8 mouse cellular contexts compared by ENCODE assay signal in genomic region chr6:67300710-67301163, GRCm38 (mm10).
DNase-seq lines count a peak whose midpoint lies in the region; ATAC-seq and TF ChIP-seq lines count a peak whose summit lies in the region.

No protein-coding gene starts in this region.

- H3K9ac ChIP-seq in ES-E14 (ENCODE audit: insufficient read depth, low read depth, low read length, poor library complexity, severe bottlenecking): no peak overlapping the region
- no peak overlapping the region for H3K9ac ChIP-seq in embryonic facial prominence, embryonic 14.5 days (ENCODE audit: low read depth, low read length)
- H3K9ac ChIP-seq in liver, embryonic 15.5 days: no peak overlapping the region
- no peak overlapping the region for H3K9ac ChIP-seq in hindbrain, embryonic 12.5 days

- ATAC-seq in embryonic facial prominence, embryonic 14.5 days (ENCODE audit: low read depth): peak; percentile 69; the same call in 1 of the 2 replicates
- peak; percentile 61 for ATAC-seq in liver, embryonic 15.5 days (ENCODE audit: insufficient read depth)
- ATAC-seq in hindbrain, embryonic 12.5 days (ENCODE audit: low FRiP score): no peak

- H3K4me1 ChIP-seq in ES-E14 (ENCODE audit: control insufficient read depth in 2 of 2, insufficient read depth in 2 of 2, low read length in 2 of 2, poor library complexity in 1 of 2): peaks cover 0 to 11% of the 10 kb centered on the region in 2 experiments; a peak in 1 of 4 replicates
- H3K4me1 ChIP-seq in embryonic facial prominence, embryonic 14.5 days (ENCODE audit: control insufficient read depth, insufficient read depth, low read length): peaks cover 10% of the 10 kb centered on the region; the same call in 1 of the 2 replicates
- H3K4me1 ChIP-seq in liver, embryonic 15.5 days (replicated peaks): peaks cover 6% of the 10 kb centered on the region; the same call in 1 of the 2 replicates
- peaks cover 4% of the 10 kb centered on the region; the same call in 1 of the 2 replicates for H3K4me1 ChIP-seq in hindbrain, embryonic 12.5 days

- no peak overlapping the region for H3K4me2 ChIP-seq in embryonic facial prominence, embryonic 14.5 days (ENCODE audit: low read depth, low read length)
- no peak overlapping the region for H3K4me2 ChIP-seq in liver, embryonic 15.5 days
- H3K4me2 ChIP-seq in hindbrain, embryonic 12.5 days (replicated peaks): no peak overlapping the region

- no peaks in the 10 kb centered on the region for H3K27me3 ChIP-seq in embryonic facial prominence, embryonic 14.5 days (replicated peaks; ENCODE audit: control insufficient read depth, insufficient read depth, low read length)
- no peaks in the 10 kb centered on the region for H3K27me3 ChIP-seq in liver, embryonic 15.5 days
- H3K27me3 ChIP-seq in hindbrain, embryonic 12.5 days: no peaks in the 10 kb centered on the region

- H3K4me3 ChIP-seq in ES-E14 (ENCODE audit: insufficient read depth in 1 of 2, low read depth in 1 of 2, low read length in 2 of 2, poor library complexity in 1 of 2, severe bottlenecking in 1 of 2): no peak overlapping the region
- no peak overlapping the region for H3K4me3 ChIP-seq in embryonic facial prominence, embryonic 14.5 days (ENCODE audit: low read depth, low read length)
- H3K4me3 ChIP-seq in liver, embryonic 15.5 days (replicated peaks): no peak overlapping the region
- H3K4me3 ChIP-seq in hindbrain, embryonic 12.5 days: no peak overlapping the region

- no peaks in the 10 kb centered on the region for H3K36me3 ChIP-seq in ES-E14 (ENCODE audit: control insufficient read depth, insufficient read depth, low read length, poor library complexity, severe bottlenecking)
- H3K36me3 ChIP-seq in embryonic facial prominence, embryonic 14.5 days (ENCODE audit: control insufficient read depth, insufficient read depth, low read length): no peaks in the 10 kb centered on the region
- no peaks in the 10 kb centered on the region for H3K36me3 ChIP-seq in liver, embryonic 15.5 days (replicated peaks)
- no peaks in the 10 kb centered on the region for H3K36me3 ChIP-seq in hindbrain, embryonic 12.5 days

- no peaks in the 10 kb centered on the region for H3K9me3 ChIP-seq in ES-E14 (ENCODE audit: control insufficient read depth, insufficient read depth, low read depth, low read length)
- H3K9me3 ChIP-seq in embryonic facial prominence, embryonic 14.5 days (ENCODE audit: control insufficient read depth, low read length): no peaks in the 10 kb centered on the region
- no peaks in the 10 kb centered on the region for H3K9me3 ChIP-seq in liver, embryonic 15.5 days (replicated peaks)
- H3K9me3 ChIP-seq in hindbrain, embryonic 12.5 days (replicated peaks): no peaks in the 10 kb centered on the region

- in situ Hi-C loops in ES-E14 (cut with MboI; ENCODE audit: low sequenced_read_pairs in 2 of 2, unreplicated experiment in 2 of 2): no loop called here

- H3K27ac ChIP-seq in ES-E14 (ENCODE audit: insufficient read depth, low read depth, low read length, poor library complexity, severe bottlenecking): no peak overlapping the region
- peak overlapping the region; percentile 29; the same call in 1 of the 2 replicates for H3K27ac ChIP-seq in embryonic facial prominence, embryonic 14.5 days (replicated peaks; ENCODE audit: low read depth, low read length)
- no peak overlapping the region for H3K27ac ChIP-seq in liver, embryonic 15.5 days (replicated peaks)
- H3K27ac ChIP-seq in hindbrain, embryonic 12.5 days: no peak overlapping the region

- WGBS in embryonic facial prominence, embryonic 14.5 days: 34% methylated on average over 6 of the region's 6 CpGs
- 61% methylated on average over 6 of the region's 6 CpGs for WGBS in liver, embryonic 15.5 days (ENCODE audit: insufficient replicate concordance)
- WGBS in hindbrain, embryonic 12.5 days: 55% methylated on average over 6 of the region's 6 CpGs

- DNase-seq in heart, adult 18-20 months: peak; percentile 25 to 29
- no peak for DNase-seq in heart, postnatal 4 days
- no peak for DNase-seq in ES-E14 (ENCODE audit: low read depth, low spot score)
- peak; percentile 84 for DNase-seq in embryonic facial prominence, embryonic 14.5 days (ENCODE audit: low spot score)
- no peak for DNase-seq in cerebellum, postnatal 14 days
- no peak for DNase-seq in B cell, adult 2 months

TF ChIP-seq in ES-E14, 5 proteins besides CTCF, POLR2A, EP300 and RAD21:
- TF ChIP-seq ZNF384 (IDR thresholded peaks at IDR 0.05; ENCODE audit: low read depth, low read length): no peak
- peak; percentile 97 for TF ChIP-seq MAFK (IDR thresholded peaks at IDR 0.05; ENCODE audit: insufficient read depth, low read depth, low read length)

Comparison
In these comparisons a context has a peak if more than half of its experiments do, and no peak if none do; other contexts are left out.
1. DNase-seq: peak in heart, adult 18-20 months (2 of 2) and embryonic facial prominence, embryonic 14.5 days (single experiment); none in heart, postnatal 4 days (single experiment), ES-E14 (single experiment), cerebellum, postnatal 14 days (0 of 2) and B cell, adult 2 months (0 of 2).